18 mouse cellular contexts compared by ENCODE assay signal in the genomic region with DNA sequence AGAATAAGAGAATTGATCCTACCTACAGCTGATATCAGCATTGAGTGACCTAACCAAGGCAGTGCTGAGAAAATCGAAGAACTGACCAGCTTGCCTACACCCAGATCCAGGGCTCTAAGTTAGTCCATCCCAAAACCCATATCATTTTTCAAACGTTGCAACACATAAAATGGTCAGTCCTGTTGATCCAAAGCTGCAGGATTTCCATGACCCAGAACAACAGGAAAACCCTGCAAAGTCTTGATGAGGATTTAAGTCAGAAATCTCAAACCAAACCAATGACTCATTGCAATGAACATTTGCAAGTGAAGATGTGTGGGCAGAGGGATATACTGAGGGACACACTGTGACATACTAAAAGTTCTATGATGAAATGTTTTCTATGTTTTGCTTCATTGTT.
A peak's percentile ranks its signal among the peaks of the same experiment; 100 is the strongest.
DNase-seq lines count a peak whose midpoint lies in the region; ATAC-seq lines count a peak whose summit lies in the region.
"Had no signal": no experiment of that assay in that cellular context is flagged by ENCODE, and none has a peak within 500 bp of the region (broad histone marks: within the 10 kb centered on the region; RNA-seq: fewer than 3 reads in every experiment).

No protein-coding gene starts in this region.

- peak; percentile 54 for ATAC-seq in frontal cortex, adult (ENCODE audit: low TSS enrichment)
- ATAC-seq: activated CD4-positive, CD25-positive, alpha-beta regulatory T cell, adult 4 months; CD4-positive, CD25-positive, alpha-beta regulatory T cell, adult 4 months; Patski had no signal

- no peak for DNase-seq in frontal cortex, postnatal 36 days (ENCODE audit: low spot score in 2 of 2)
- peak; percentile 71 for DNase-seq in NIH3T3 (ENCODE audit: low read depth)
- DNase-seq in kidney, adult 18-20 months, result no peak
- DNase-seq: adrenal gland, adult 2 months; adrenal gland, adult 8-10 months; adrenal gland, postnatal 10 days; adrenal gland, postnatal 14 days; adrenal gland, postnatal 25 days; adrenal gland, postnatal 36 days; B cell, adult 2 months; cerebellum, adult 11 months; cerebellum, adult 11-12 months; cerebellum, adult 18-20 months; cerebellum, adult 2 months had no signal
